In genomic region chr10:96689976-96690867, GRCm38 (mm10) we compare ENCODE assay signal across 9 mouse cellular contexts.
DNase-seq lines count a peak whose midpoint lies in the region; ATAC-seq lines count a peak whose summit lies in the region.
"Had no signal": no experiment of that assay in that cellular context is flagged by ENCODE, and none has a peak within 500 bp of the region (broad histone marks: within the 10 kb centered on the region; RNA-seq: fewer than 3 reads in every experiment).

No protein-coding gene starts in this region.

- peak overlapping the region; percentile 88 for H3K27ac ChIP-seq in heart, embryonic 13.5 days (replicated peaks)
- 0 out of 2 replicates have a peak overlapping the region, but pooled peaks have one; percentile 28 for H3K27ac ChIP-seq in neural tube, embryonic 13.5 days (replicated peaks)
- peak overlapping the region; percentile 74 for H3K27ac ChIP-seq in intestine, embryonic 14.5 days (ENCODE audit: low read depth)
- H3K27ac ChIP-seq: limb, embryonic 12.5 days had no signal

- H3K4me2 ChIP-seq in heart, embryonic 13.5 days: peak overlapping the region; percentile 1; the same call in 1 of the 2 replicates
- no peak overlapping the region for H3K4me2 ChIP-seq in neural tube, embryonic 13.5 days
- H3K4me2 ChIP-seq in intestine, embryonic 14.5 days (ENCODE audit: low read length): no peak overlapping the region
- H3K4me2 ChIP-seq: limb, embryonic 12.5 days had no signal

- no peak for DNase-seq in heart, postnatal 10 days
- no peak for DNase-seq in neural tube, embryonic 10.5 days (ENCODE audit: extremely low spot score, low spot score)
- DNase-seq in intestine, embryonic 14.5 days (ENCODE audit: low spot score): peak; percentile 67
- DNase-seq in yolk sac, embryonic 10.5 days (ENCODE audit: low spot score): peak; percentile 80
- no peak for DNase-seq in urinary bladder, adult 2 months (ENCODE audit: low spot score)

- no peaks in the 10 kb centered on the region for H3K9me3 ChIP-seq in heart, embryonic 13.5 days
- no peaks in the 10 kb centered on the region for H3K9me3 ChIP-seq in neural tube, embryonic 13.5 days
- H3K9me3 ChIP-seq in intestine, embryonic 14.5 days (ENCODE audit: control insufficient read depth, low read length): no peaks in the 10 kb centered on the region
- H3K9me3 ChIP-seq: limb, embryonic 12.5 days had no signal

- ATAC-seq in heart, embryonic 13.5 days (ENCODE audit: extremely low read depth, insufficient number of reproducible peaks, low FRiP score, low TSS enrichment): no peak
- no peak for ATAC-seq in neural tube, embryonic 13.5 days (ENCODE audit: low read depth)
- no peak for ATAC-seq in intestine, embryonic 14.5 days (replicated peaks; ENCODE audit: low FRiP score, low TSS enrichment, low read depth)
- no peak for ATAC-seq in granulocyte monocyte progenitor cell, adult 5-6 weeks (replicated peaks; ENCODE audit: poor library complexity, severe bottlenecking)

- H3K9ac ChIP-seq in heart, embryonic 13.5 days: no peak overlapping the region
- no peak overlapping the region for H3K9ac ChIP-seq in neural tube, embryonic 13.5 days
- no peak overlapping the region for H3K9ac ChIP-seq in intestine, embryonic 14.5 days (ENCODE audit: low read length)
- H3K9ac ChIP-seq: limb, embryonic 12.5 days had no signal

- no peaks in the 10 kb centered on the region for H3K36me3 ChIP-seq in heart, embryonic 13.5 days
- H3K36me3 ChIP-seq in neural tube, embryonic 13.5 days: no peaks in the 10 kb centered on the region
- H3K36me3 ChIP-seq in intestine, embryonic 14.5 days (ENCODE audit: control insufficient read depth, insufficient read depth, low read length): no peaks in the 10 kb centered on the region
- H3K36me3 ChIP-seq: limb, embryonic 12.5 days had no signal

- no peaks in the 10 kb centered on the region for H3K27me3 ChIP-seq in heart, embryonic 13.5 days (replicated peaks)
- H3K27me3 ChIP-seq in neural tube, embryonic 13.5 days: no peaks in the 10 kb centered on the region
- H3K27me3 ChIP-seq in intestine, embryonic 14.5 days (replicated peaks; ENCODE audit: control insufficient read depth, insufficient read depth, low read length): no peaks in the 10 kb centered on the region
- H3K27me3 ChIP-seq: limb, embryonic 12.5 days had no signal

- WGBS in heart, embryonic 13.5 days: 38% methylated on average over 11 of the region's 11 CpGs
- WGBS in neural tube, embryonic 13.5 days: 58% methylated on average over 11 of the region's 11 CpGs
- 22% methylated on average over 11 of the region's 11 CpGs for WGBS in intestine, embryonic 14.5 days

- intact Hi-C loops in heart, postnatal 10 days (cut with DNase I): loop anchor here (5.0 kb wide), 1 partner anchor 47 kb away; no protein-coding TSS in a partner anchor

- peaks cover 43% of the 10 kb centered on the region for H3K4me1 ChIP-seq in heart, embryonic 13.5 days
- peaks cover 16% of the 10 kb centered on the region for H3K4me1 ChIP-seq in neural tube, embryonic 13.5 days (replicated peaks)
- H3K4me1 ChIP-seq in intestine, embryonic 14.5 days (replicated peaks; ENCODE audit: control insufficient read depth, insufficient read depth, low read length): peaks cover 47% of the 10 kb centered on the region

- no peak overlapping the region for H3K4me3 ChIP-seq in heart, embryonic 13.5 days
- H3K4me3 ChIP-seq in neural tube, embryonic 13.5 days: no peak overlapping the region
- H3K4me3 ChIP-seq in intestine, embryonic 14.5 days (ENCODE audit: low read depth, low read length): no peak overlapping the region
- H3K4me3 ChIP-seq: limb, embryonic 12.5 days had no signal

Comparison
In these comparisons a context has a peak if more than half of its experiments do, and no peak if none do; other contexts are left out.
1. H3K27ac ChIP-seq: peak in every context shown above with its lines; median percentile 88 in heart, embryonic 13.5 days; 74 in intestine, embryonic 14.5 days; 28 in neural tube, embryonic 13.5 days.
2. DNase-seq: peak in intestine, embryonic 14.5 days (single experiment) and yolk sac, embryonic 10.5 days (single experiment); none in heart, postnatal 10 days (0 of 2), neural tube, embryonic 10.5 days (single experiment) and urinary bladder, adult 2 months (single experiment).